Mouse (Mus musculus) heart, postnatal 0 days (tissue): ENCODE measurements around the gene Luc7l3. TPM values are rescaled to one million over a fixed set of nuclear protein-coding genes. Genes with fewer than 3 reads are reported as not detected.

Source experiments
- ATAC-seq: fragments of 200-750 bp; cut with Nextera tagmentation; 2 replicates; pipeline ENCODE4 v1.8.0; 2017; ENCODE audit warnings: low read depth, moderate number of reproducible peaks, moderate library complexity; ENCODE audit not compliant: insufficient read depth
- DNase-seq: peaks from one replicate; pipeline ENCODE4 v3.0.0-alpha.2; 2016; ENCODE audit warnings: low spot score
- H3K27ac ChIP-seq: fragments of 300-500 bp; sonication (generic); 2 replicates; pipeline ENCODE4 v1.5.1; 2014; ENCODE audit warnings: low read depth, mild to moderate bottlenecking
- H3K27me3 ChIP-seq: fragments of 300-500 bp; sonication (generic); 2 replicates; pipeline ENCODE4 v1.6.1; 2014; ENCODE audit warnings: low read length, mixed read lengths; ENCODE audit not compliant: control insufficient read depth, insufficient read depth
- H3K36me3 ChIP-seq: fragments of 300-500 bp; sonication (generic); replicated peaks from 2 replicates; pipeline ENCODE4 v1.6.1; 2014; ENCODE audit warnings: low read length, mixed read lengths; ENCODE audit not compliant: control insufficient read depth, insufficient read depth
- H3K4me1 ChIP-seq: fragments of 300-500 bp; sonication (generic); 2 replicates; pipeline ENCODE4 v1.6.1; 2014; ENCODE audit warnings: antibody characterized with exemption; ENCODE audit not compliant: control insufficient read depth, insufficient read depth
- H3K4me2 ChIP-seq: fragments of 300-500 bp; sonication (generic); 2 replicates; pipeline ENCODE4 v1.6.1; 2014; ENCODE audit warnings: low read depth, mild to moderate bottlenecking, low read length, moderate library complexity
- H3K4me3 ChIP-seq: fragments of 300-500 bp; sonication (generic); 2 replicates; pipeline ENCODE4 v1.5.1; 2014; ENCODE audit warnings: low read depth, low read length
- H3K9ac ChIP-seq: fragments of 300-500 bp; sonication (generic); replicated peaks from 2 replicates; pipeline ENCODE4 v1.6.1; 2014; ENCODE audit warnings: low read depth, low read length, mixed read lengths
- H3K9me3 ChIP-seq: fragments of 300-500 bp; sonication (generic); replicated peaks from 2 replicates; pipeline ENCODE4 v1.6.1; 2016; ENCODE audit warnings: low read length; ENCODE audit not compliant: control insufficient read depth
- CTCF ChIP-seq: IDR thresholded peaks from 2 replicates; pipeline ENCODE4 v1.5.1; 2016; ENCODE audit warnings: antibody characterized with exemption, control low read depth, low read depth
- EP300 ChIP-seq: IDR thresholded peaks from 2 replicates; pipeline ENCODE4 v1.6.1; 2016; ENCODE audit warnings: antibody characterized with exemption, low read depth
- WGBS: fragments of 180-500 bp; shearing (Covaris S2); extraction: QIAGEN DNeasy Blood & Tissue Kit; methylation state at CpG from one replicate; pipeline ENCODE4 v1.1.7; 2014; 5-methylcytosine and 5-hydroxymethylcytosine counted together
- polyA plus RNA-seq: library from polyadenylated mRNA; unstranded; fragments of >200 nt; fragmentation: Nextera tagmentation; extraction: Ambion mirVana; gene quantifications from 2 replicates; pipeline ENCODE4 v1.2.1, GENCODE M21; 2015
- total RNA-seq: library from RNA; depleted of rRNA; stranded (reverse); fragments of >200 nt; gene quantifications from 2 replicates; pipeline ENCODE4 v1.2.3, GENCODE M21; 2014; ENCODE audit warnings: low replicate concordance

Gene Luc7l3
- total and polyA plus RNA-seq, 2 experiments from 2014 or later = 29.2 to 51.9 TPM

GRCm38 (mm10) chr11:94261585-94262370 lies 60.0 kb downstream of the Luc7l3 start:
- Histone ChIP-seq H3K36me3 (no peaks in the 10 kb centered on the region), H3K4me2 (no peak overlapping the region), H3K27ac (no peak overlapping the region), H3K9ac (no peak overlapping the region), H3K27me3 (no peaks in the 10 kb centered on the region), H3K9me3 (no peaks in the 10 kb centered on the region), H3K4me3 (no peak overlapping the region), H3K4me1 (0 out of 2 replicates have a peak, but pooled peaks cover 4% of the 10 kb centered on the region)
- TF ChIP-seq CTCF = no peak
- no peak for TF ChIP-seq EP300
- ATAC-seq = no peak
- 71% methylated on average over 6 of the region's 6 CpGs for WGBS
- DNase-seq = no peak

- no peak for TF ChIP-seq CTCF
- Histone ChIP-seq H3K9ac (no peak overlapping the region), H3K36me3 (no peaks in the 10 kb centered on the region), H3K27ac (no peak overlapping the region), H3K9me3 (no peaks in the 10 kb centered on the region), H3K4me2 (no peak overlapping the region), H3K27me3 (no peaks in the 10 kb centered on the region), H3K4me1 (no peaks in the 10 kb centered on the region), H3K4me3 (no peak overlapping the region)
- ATAC-seq = no peak
- DNase-seq = no peak
- WGBS = 80% methylated on average over 4 of the region's 4 CpGs
These were observed 62.0 kb downstream of the Luc7l3 start for GRCm38 (mm10) chr11:94259814-94260213.

- H3K9me3 ChIP-seq = no peaks in the 10 kb centered on the region
- TF ChIP-seq CTCF (no peak), EP300 (no peak)
- no peaks in the 10 kb centered on the region for H3K4me1 ChIP-seq
- WGBS = 44% methylated on average over 14 of the region's 14 CpGs
- H3K4me3 ChIP-seq = no peak overlapping the region
- no peaks in the 10 kb centered on the region for H3K36me3 ChIP-seq
- no peak overlapping the region for H3K27ac ChIP-seq
- ATAC-seq (no peak), DNase-seq (peak; percentile 39)
- H3K9ac ChIP-seq = no peak overlapping the region
- no peaks in the 10 kb centered on the region for H3K27me3 ChIP-seq
- H3K4me2 ChIP-seq = no peak overlapping the region
These were observed 63.8 kb downstream of the Luc7l3 start for GRCm38 (mm10) chr11:94257987-94258386.

- Histone ChIP-seq H3K9me3 (no peaks in the 10 kb centered on the region), H3K27ac (no peak overlapping the region), H3K4me2 (no peak overlapping the region), H3K4me3 (no peak overlapping the region), H3K27me3 (no peaks in the 10 kb centered on the region), H3K9ac (no peak overlapping the region), H3K4me1 (no peaks in the 10 kb centered on the region), H3K36me3 (no peaks in the 10 kb centered on the region)
- ATAC-seq (no peak), DNase-seq (no peak)
- WGBS = 65% methylated on average over 5 of the region's 5 CpGs
- TF ChIP-seq EP300 (no peak), CTCF (no peak)
These were observed 66.1 kb downstream of the Luc7l3 start for GRCm38 (mm10) chr11:94255733-94256132.

GRCm38 (mm10) chr11:94253691-94254090 lies 68.1 kb downstream of the Luc7l3 start:
- H3K4me2 ChIP-seq = no peak overlapping the region
- ATAC-seq (no peak), DNase-seq (no peak)
- no peak for TF ChIP-seq EP300
- no peak for TF ChIP-seq CTCF
- H3K36me3 ChIP-seq = no peaks in the 10 kb centered on the region
- WGBS = 78% methylated on average over 10 of the region's 10 CpGs
- H3K9ac ChIP-seq = no peak overlapping the region
- H3K4me3 ChIP-seq = no peak overlapping the region
- no peaks in the 10 kb centered on the region for H3K9me3 ChIP-seq
- H3K4me1 ChIP-seq = no peaks in the 10 kb centered on the region
- no peak overlapping the region for H3K27ac ChIP-seq
- H3K27me3 ChIP-seq = no peaks in the 10 kb centered on the region

- no peaks in the 10 kb centered on the region for H3K36me3 ChIP-seq
- WGBS = 72% methylated on average over 9 of the region's 9 CpGs
- no peak for ATAC-seq
- TF ChIP-seq CTCF (no peak), EP300 (no peak)
- no peak overlapping the region for H3K9ac ChIP-seq
- no peak overlapping the region for H3K27ac ChIP-seq
- no peak overlapping the region for H3K4me3 ChIP-seq
- no peak overlapping the region for H3K4me2 ChIP-seq
- H3K27me3 ChIP-seq = no peaks in the 10 kb centered on the region
- no peaks in the 10 kb centered on the region for H3K4me1 ChIP-seq
- no peak for DNase-seq
- H3K9me3 ChIP-seq = no peaks in the 10 kb centered on the region
These were observed 68.6 kb downstream of the Luc7l3 start for GRCm38 (mm10) chr11:94253156-94253555.
